In the genomic region with DNA sequence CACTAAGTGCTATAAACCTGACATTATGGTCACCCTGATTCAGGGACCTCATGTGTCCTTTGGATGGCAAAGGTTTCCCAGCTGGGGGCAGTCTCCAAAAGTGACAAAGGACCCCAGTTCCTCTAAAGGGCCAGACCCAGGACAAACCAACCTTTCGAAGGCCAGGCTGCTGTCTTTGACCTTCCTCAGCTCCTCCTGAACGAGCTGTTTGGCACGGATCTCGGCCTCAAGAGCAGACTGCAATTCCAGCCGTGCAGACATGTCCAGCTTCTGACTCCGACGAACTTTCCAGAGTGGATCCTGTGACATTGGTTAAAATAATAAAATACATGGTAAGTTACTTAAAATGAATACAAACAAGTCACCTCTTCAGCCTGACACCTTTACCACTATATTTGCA, we compare ENCODE assay signal across 35 mouse cellular contexts. TPM values are rescaled to one million over a fixed set of nuclear protein-coding genes. Genes with fewer than 3 reads are reported as not detected.
"Had no signal": no experiment of that assay in that cellular context is flagged by ENCODE, and none has a peak within 500 bp of the region (broad histone marks: within the 10 kb centered on the region; RNA-seq: fewer than 3 reads in every experiment).

No protein-coding gene starts in this region.

- H3K9me3 ChIP-seq: heart, embryonic 12.5 days; heart, embryonic 13.5 days; heart, embryonic 15.5 days; hindbrain, embryonic 10.5 days; hindbrain, embryonic 12.5 days; hindbrain, embryonic 13.5 days; hindbrain, embryonic 15.5 days; intestine, embryonic 15.5 days; kidney, embryonic 15.5 days had no signal

- H3K4me2 ChIP-seq: heart, embryonic 12.5 days; heart, embryonic 13.5 days; heart, embryonic 15.5 days; hindbrain, embryonic 12.5 days; hindbrain, embryonic 13.5 days; hindbrain, embryonic 14.5 days; hindbrain, embryonic 15.5 days; intestine, embryonic 15.5 days; kidney, embryonic 15.5 days had no signal

- H3K9ac ChIP-seq: heart, embryonic 12.5 days; heart, embryonic 13.5 days; heart, embryonic 15.5 days; hindbrain, embryonic 12.5 days; hindbrain, embryonic 13.5 days; hindbrain, embryonic 14.5 days; hindbrain, embryonic 15.5 days; intestine, embryonic 15.5 days; kidney, embryonic 15.5 days had no signal

- H3K4me1 ChIP-seq: heart, embryonic 12.5 days; heart, embryonic 13.5 days; heart, embryonic 15.5 days; hindbrain, embryonic 10.5 days; hindbrain, embryonic 12.5 days; hindbrain, embryonic 13.5 days; hindbrain, embryonic 15.5 days; intestine, embryonic 15.5 days; kidney, embryonic 15.5 days had no signal

- DNase-seq: heart, postnatal 14 days; heart, postnatal 36 days; heart, postnatal 4 days; kidney, adult 11 months; kidney, adult 18-20 months; kidney, adult 2 months; kidney, adult 8-10 months; kidney, adult 9 months; kidney, postnatal 10 days; kidney, postnatal 14 days; kidney, postnatal 25 days; kidney, postnatal 36 days; kidney, postnatal 4 days; layer of hippocampus, adult 9-11 months; layer of hippocampus, postnatal 36 days had no signal

- H3K27ac ChIP-seq: heart, embryonic 13.5 days; heart, embryonic 15.5 days; hindbrain, embryonic 10.5 days; hindbrain, embryonic 12.5 days; hindbrain, embryonic 13.5 days; hindbrain, embryonic 14.5 days; hindbrain, embryonic 15.5 days; hindbrain, postnatal 0 days; intestine, embryonic 15.5 days; kidney, embryonic 15.5 days; kidney, postnatal 0 days; layer of hippocampus, adult 2 months; left cerebral cortex, adult 2 months had no signal

- ATAC-seq: hindbrain, embryonic 16.5 days; hindbrain, postnatal 0 days; inflammation-experienced regulatory T-cells, adult 6 months; intestine, embryonic 15.5 days; intestine, embryonic 16.5 days; intestine, postnatal 0 days had no signal

- H3K27me3 ChIP-seq: heart, embryonic 12.5 days; heart, embryonic 13.5 days; heart, embryonic 15.5 days; hindbrain, embryonic 12.5 days; hindbrain, embryonic 13.5 days; hindbrain, embryonic 15.5 days; intestine, embryonic 15.5 days; kidney, embryonic 15.5 days had no signal

- H3K4me3 ChIP-seq: heart, embryonic 12.5 days; heart, embryonic 13.5 days; heart, embryonic 15.5 days; hindbrain, embryonic 10.5 days; hindbrain, embryonic 12.5 days; hindbrain, embryonic 13.5 days; hindbrain, embryonic 15.5 days; intestine, embryonic 15.5 days; kidney, embryonic 15.5 days; layer of hippocampus, adult 2 months; left cerebral cortex, adult 2 months had no signal

RNA-seq across cellular contexts. Expression of gene Amn, which starts 43.4 kb away (rescaled TPM):
- total RNA-seq: heart, postnatal 14 days; heart, postnatal 25 days; heart, postnatal 36 days; hematopoietic stem cell, adult 5-6 weeks had no signal
- polyA plus RNA-seq: inflammation-experienced regulatory T-cells, adult 6 months had no signal
